Mouse (Mus musculus): Measurements from ENCODE around the gene Fam227a. TPM values are rescaled to one million over a fixed set of nuclear protein-coding genes. Genes with fewer than 3 reads are reported as not detected.

Fam227a gene
- 10 to 100 TPM; 10.2 to 11.0 TPM for total RNA-seq (2021)
- long read RNA-seq, experiment 1: 0 reads
- long read RNA-seq, experiment 2, partial matches to known transcripts: 1 of 3 reads
- long read RNA-seq, experiment 2, other reads (novel, unspliced or antisense): 2 of 3 reads

DNA sequence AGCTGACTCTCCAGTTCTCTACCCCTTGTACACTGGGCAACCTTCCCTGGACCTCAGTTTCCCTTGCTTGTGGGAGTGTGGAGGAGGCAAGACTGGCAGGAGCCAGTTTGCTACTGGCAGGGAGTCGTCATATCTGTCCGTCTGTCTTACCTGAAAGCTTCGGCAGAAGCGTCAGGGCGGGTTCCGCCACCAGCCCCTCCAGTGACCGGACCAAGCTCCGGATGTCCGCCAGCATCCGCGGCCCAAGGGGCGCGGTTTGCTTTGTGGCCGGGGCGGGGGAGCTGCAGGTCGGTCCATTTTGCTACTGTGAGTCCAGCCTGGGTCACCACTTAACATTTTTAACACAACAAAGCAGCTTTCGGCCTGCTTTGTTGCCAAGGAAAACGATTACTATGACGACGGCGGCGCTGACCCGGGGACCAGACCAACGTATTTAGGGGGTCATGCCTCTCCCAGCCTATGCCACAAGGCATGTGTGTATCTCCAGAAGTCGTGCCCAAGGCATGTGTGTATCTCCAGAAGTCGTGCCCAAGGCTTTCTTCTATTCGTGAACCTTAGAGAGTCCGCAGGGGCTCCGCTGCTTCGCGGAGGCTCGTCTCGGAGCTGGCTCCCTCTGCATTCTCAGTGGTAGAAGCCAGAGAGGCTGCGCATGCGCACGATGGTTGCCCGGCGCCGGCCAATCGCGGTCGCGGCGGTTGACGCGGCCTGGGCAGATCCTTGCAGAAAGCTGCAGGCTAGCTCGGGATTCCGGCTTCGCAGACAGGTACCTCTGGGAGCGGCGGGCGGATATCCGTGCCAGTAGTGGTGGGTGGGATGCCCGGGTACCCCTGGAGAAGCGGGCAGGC is at the start of gene Fam227a, which contains the start of gene Cby1:
Gene Fam227a (minus strand): TSS at position 426 of the 845 bp plus-strand sequence.
Gene Cby1 (plus strand): TSS at position 669 of the 845 bp plus-strand sequence.
- DNase-seq (ENCODE audit: low spot score in 2 of 2): peak; percentile 96 to 99

DNA sequence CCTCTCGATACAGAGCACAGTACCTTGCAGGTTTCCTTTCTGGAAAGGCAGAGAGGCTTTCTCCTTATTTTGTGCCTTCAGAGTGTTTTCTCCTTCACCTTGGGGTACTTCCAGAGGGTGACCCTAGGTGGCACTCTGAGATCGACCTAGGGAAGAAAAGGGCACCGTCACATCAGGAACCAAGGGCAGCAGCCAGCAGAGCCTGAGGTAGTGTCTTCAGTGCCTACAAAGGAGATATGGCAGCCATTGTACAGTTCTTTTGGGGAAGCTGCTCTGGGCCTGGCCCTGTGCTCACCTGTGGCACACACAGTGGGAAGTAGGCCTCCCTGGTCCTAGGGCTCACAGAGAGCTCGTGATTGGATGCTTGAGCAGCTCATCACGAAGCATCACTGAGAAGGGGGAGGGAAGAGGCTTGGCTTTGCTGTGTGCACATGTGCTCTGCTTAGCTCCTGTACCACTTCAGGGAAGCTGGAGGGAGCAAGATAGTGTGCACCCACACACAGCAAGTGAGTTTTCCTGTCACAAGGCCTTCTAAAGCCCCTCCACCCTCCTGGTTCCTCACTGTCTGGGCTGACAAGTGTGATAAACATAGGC is 49.6 kb upstream of the Fam227a start:
- no peak for DNase-seq (ENCODE audit: low spot score in 2 of 2)

DNA sequence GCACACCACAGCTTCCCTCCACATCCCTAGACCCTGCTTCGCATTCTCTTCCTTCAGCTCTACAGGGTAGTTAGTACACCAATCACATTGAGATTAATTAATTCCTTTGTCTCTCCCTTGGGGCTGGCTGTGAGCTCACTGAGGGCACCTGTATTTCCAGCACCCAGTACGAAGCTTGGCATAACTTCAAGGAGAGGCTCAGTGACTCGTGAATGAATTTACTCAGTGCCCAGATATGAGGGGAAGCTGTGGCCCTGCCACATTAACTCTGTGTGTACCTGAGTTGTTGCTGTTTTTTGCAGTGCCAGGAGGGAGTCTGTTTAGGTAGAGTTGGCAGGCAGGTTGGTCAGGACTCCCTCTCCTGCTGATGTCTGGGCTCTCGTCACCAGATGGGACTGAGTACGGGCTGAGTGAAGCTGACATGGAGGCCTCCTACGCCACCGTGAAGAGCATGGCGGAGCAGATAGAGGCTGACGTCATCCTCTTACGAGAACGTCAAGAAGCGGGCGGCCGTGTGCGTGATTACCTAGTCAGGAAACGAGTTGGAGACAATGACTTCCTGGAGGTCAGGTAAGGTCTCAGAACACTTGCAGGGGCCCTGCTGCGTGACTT is 48.0 kb upstream of the Fam227a start:
- DNase-seq (ENCODE audit: low spot score in 2 of 2): no peak

DNA sequence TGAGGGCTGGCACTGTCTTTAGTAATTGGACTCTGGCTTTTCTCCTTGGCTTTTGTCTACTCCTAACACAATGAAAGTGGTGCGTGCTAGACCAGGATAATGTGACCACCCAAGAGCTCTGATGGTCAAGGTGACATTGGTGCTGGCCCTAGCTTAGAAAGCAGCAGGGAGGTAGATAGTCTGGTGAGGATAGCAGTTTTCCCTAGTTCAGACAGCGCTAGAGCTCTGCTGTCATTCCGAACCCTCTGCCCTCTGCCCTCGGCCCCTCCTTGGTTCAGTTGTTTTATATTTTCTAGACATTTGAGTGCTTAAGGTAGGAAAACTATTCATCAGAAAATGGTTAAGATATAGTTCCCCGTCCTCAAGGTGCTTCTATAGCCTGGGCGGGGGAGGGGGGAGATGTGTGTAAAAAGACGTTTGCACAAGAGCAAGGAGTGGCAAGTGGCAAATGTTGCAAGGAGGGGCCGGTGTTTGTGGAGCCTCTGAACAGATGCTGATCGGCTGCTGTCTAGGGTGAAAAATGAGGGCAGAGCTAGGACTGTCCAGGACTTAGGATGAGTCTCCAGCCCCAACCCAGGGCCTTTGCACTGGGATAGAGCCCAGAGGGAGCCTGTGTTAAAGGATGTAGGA is 38.9 kb upstream of the Fam227a start:
- no peak for DNase-seq (ENCODE audit: low spot score in 2 of 2)

DNA sequence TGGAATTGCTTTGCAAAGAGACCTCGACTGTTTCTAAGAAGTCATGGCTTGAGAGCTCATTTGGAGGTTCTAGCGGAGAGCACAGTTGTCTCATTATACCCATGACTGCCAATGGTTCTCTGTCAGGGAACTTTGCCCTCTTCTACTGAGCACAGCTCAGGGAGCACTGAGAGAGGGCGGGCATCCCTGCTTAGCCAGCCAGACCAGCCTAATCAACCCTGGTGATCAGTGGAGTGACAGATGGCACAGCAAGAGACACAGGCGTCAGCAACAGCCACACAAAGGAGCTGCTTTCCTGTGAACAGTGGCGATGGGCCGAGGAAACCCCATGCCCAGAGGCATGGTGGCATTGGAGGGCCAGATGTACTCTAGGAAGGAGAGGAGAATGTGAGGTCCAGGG is 38.3 kb upstream of the Fam227a start:
- peak in 1 of 2 experiments; percentile 40 for DNase-seq (ENCODE audit: low spot score in 2 of 2)

DNA sequence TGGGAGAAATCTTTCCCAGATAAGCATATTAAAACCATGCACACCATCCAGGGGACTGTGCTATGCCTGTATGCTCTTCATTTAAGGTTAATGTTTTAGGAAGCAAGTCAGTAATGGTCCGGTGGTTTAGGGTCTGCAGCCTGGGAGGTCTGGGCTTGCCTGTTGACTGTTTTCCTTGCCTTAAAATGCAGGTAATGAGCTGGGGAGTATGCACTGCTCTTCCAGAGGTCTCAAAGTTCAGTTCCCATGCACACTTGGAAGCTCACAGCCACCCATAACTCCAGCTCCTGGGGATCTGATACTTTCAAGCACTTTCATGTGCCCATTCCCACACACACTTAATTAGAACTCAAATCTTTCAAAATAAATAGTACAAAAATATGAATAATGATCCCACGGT is 37.8 kb upstream of the Fam227a start:
- no peak for DNase-seq (ENCODE audit: low spot score in 2 of 2)

DNA sequence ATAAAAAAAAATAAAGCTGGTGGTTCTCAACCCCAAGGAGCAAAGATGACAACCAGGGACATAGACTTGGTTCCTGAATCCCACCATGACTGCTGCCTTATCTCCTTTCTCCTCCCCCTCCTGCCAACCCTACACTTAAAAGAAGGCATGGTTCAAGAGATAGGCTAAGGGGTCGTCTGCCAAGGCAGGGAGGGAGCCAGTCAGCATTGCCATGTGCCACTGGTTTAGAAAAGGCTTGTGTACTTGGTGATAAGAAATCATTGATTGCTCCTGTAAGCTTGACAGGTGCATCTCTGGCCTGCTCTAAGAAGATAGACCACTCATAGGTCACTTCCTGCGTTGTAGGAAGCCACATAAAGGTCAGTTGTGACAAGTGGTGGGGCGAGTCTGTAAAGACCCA is 36.8 kb upstream of the Fam227a start:
- DNase-seq (ENCODE audit: low spot score in 2 of 2): no peak

DNA sequence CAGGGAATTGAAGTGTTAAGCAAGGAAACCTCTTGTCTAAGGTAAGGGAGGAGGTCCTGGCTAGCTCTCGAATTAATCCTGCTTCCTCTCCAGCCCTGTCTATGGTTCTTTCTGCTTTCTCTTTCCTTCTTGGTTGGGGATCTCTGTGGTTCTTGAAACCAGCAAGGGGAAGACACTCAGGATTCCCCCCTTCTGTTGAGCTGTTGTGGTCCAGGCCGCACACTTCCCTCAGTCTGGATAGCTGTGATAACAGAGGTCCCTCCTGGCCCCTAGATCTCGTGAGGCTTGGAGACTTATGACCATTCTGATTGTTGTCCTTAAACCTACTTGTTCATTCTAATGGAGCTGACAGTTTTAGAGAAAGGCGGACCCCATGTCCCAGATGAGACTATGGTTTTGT is 35.8 kb upstream of the Fam227a start:
- no peak for DNase-seq (ENCODE audit: low spot score in 2 of 2)

DNA sequence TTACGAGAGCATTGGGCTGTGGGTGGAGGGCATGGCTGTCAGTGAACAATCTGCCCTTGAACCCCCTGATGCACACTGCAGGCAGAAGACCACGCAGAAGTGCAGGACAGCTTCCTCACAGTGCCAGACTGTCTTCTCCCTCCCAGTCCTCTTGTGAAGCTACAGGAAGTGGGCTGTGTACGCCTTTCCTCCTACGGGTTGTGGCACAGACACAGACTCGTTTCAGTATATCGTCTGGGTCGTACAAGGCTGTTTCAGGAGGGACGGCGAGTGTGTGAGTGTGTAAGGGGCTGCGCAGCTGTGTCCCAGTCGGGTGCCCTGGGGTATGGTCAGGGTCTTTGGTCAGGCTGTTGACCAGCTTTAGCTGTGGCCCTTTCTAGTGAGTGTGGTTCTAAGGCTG is 35.0 kb upstream of the Fam227a start:
- DNase-seq (ENCODE audit: low spot score in 2 of 2): no peak

DNA sequence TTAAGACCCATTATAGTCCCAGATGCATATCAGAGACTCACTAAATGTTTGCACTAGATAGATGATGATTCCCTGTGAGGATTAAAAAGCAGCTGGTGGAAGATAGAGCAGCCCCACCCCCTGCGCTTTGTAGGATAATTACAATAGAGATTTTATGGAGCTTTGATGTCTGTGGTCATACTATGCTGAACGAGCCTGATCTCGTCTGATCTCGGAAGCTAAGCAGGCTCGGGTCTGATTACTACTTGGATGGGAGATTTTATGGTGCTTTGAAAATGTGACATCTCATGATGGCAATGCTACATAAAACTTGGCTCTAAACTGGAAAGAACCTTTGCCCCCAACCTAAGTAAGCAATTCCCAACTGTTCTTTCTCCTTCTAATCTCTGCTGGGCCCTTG is 33.6 kb upstream of the Fam227a start:
- no peak for DNase-seq (ENCODE audit: low spot score in 2 of 2)

DNA sequence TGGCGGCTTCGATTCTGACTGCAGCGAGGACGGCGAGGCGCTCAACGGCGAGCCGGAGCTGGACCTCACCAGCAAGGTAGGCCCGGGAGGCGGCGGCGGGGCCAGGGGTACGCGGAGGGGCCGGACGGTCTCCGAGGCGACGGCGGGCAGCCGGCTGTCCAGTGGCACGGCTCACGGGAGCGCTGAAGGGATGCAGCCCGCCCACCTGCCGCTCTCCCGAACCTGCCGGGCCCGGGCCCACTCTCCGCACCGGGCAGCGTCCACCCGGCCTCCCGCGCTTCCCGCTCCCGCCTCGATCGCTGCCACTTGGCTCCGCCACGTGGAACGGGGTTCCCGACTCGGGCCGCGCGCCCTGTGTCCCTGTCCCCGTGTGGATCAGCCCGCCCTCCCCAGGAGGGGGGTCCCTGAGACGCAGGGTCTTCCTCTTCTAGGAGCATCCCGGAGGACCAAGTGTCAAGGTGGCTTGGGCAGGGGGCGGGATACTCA is 32.3 kb upstream of the Fam227a start:
- no peak for DNase-seq (ENCODE audit: low spot score in 2 of 2)

DNA sequence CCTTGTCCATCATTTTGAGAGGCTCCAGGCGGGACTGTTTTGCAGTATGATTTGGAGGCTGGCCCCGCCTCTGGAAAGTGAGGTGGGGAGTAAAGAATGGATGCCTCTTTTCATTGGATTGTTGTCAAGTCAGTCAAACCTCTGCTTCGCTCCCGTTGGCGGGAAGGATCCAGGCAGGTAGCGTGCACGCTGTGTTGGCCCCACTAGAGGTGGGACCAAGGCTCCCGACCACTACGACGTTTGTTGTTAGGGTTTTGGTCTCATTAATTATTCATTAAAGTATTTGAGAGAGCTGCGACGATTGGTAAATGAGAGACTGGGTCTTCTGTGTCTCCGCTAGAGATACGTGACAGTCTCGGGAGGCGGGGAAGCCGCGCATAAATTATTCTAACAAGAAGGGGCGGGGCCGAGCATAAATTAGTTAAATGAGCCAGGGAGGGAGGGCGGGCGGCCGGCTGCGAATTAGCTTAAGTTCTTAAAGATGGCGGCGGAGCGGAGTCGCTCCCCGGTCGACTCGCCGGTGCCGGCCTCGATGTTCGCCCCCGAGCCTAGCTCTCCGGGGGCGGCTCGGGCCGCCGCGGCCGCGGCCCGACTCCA is 31.8 kb upstream of the Fam227a start, which contains the start of gene Gtpbp1:
Gene Gtpbp1 (plus strand): TSS at position 420 of the 597 bp plus-strand sequence.
- peak; percentile 96 to 100 for DNase-seq (ENCODE audit: low spot score in 2 of 2)

DNA sequence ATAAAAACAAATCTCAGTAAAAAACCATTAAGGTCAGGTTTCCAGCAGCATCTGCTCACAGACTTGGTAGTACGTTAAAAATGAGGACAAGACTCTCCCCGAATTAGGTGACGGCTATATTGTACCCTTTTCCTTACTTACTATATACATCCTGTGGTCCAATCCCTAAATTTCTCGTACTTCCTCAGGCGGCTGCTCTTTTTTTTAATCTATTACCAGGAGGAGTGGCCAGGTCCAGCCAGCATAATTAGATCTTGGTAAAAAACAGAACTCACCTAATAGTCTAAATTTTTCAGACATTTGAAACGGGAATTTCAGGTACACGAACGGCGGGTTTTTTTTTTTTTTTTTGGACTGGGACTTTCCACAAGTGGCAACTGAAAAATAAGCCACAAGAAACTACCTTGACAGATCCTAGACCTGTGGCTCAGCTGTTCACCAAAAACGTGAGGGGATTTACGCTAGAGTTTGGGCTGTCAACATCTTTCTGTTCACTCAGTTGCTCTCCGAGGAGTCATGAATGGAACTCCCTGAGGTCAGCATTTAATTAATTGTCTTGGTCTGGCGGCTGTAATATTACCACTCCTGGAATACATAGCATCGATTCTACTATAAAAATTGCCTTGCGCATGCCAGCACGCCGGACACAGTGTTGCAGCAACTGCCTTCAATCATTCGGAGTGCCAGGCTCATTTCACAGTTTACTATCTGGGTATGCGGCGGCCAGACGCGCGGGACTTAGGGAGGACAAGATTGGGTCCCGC is 31.1 kb upstream of the Fam227a start:
- DNase-seq (ENCODE audit: low spot score in 2 of 2): no peak

DNA sequence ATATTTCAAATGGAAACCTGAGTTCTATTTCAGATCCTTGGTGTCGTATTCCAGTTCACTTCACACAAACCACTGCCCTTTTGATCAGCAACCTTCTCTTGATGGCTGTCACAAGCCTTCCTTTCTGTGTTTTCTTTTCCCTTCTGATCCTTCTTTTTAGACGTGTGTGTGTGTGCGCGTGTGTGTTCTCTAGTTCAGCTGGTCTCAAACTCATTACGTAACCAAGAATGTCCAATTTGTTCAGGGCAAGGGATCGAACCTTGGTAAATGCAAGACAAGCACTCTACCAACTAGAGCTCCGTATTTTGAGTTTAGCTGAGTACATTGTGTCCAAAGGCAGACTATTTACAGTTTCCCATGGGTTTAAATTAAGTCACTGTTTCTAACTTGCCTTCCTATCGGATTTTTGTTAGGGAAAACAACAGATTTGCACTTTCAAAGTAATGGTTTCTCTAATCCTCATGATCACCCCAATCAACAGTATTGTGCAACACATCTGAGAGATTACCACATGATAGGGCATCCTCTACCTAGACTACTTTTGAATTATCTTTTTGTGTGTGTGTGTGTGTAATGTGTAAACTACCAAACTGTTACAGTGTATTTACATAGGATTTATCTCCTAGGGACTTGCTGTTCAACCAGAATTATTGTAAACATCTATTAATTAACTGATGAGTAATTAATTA is 29.7 kb upstream of the Fam227a start:
- no peak for DNase-seq (ENCODE audit: low spot score in 2 of 2)

DNA sequence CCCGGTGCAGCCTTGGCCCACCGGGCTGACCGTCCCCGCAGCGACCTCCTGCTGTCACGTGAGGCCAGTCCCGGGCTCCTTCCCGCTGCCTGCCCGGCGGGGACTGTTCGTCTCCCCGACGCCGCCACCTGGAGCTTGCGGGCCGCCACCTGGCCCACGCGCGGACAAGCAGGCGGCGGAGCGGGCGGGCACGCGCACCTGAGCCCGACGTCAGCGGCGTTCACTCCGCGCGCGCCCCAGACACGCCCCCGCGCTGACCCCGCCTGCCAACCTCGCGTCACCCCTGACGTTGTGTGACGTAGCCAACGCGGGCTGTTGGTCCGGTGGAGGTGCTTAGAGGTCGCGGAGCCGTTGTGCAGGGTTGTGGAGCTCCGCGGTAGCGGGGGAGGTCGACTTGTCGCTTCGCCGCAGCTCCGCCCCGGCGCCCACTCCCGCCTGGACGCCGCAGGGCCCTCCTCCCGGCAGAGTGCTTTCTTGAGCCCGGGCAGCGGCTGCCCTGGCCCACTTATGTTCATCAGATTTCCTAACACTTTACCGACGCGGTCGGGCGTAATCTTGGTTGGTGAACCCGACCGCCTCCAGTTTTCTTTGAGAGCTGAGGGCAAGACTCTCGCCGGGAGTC is 29.0 kb upstream of the Fam227a start, which contains the start of gene Josd1:
Gene Josd1 (minus strand): TSS at position 274 of the 622 bp plus-strand sequence.
- peak; percentile 95 for DNase-seq (ENCODE audit: low spot score in 2 of 2)

DNA sequence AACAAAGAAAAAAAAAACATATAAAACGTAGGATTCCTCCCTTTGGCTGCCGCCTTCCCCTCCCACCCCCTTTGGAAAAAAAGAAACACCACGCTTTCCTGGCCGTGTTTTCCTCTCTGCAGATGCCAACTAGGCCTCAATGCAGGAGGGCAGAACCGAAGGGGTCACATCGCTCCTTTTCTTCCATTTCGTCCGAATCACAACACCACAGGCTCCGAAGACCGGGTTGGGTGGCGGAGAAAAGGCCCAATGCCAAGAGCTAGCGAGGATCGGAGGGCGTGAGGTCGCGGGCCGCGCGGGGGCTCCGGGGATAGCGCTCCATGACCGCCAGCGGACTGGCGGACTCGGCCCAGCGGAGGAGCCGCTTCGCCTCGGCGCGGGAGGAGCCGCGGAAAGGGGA is 28.4 kb upstream of the Fam227a start:
- no peak for DNase-seq (ENCODE audit: low spot score in 2 of 2)

DNA sequence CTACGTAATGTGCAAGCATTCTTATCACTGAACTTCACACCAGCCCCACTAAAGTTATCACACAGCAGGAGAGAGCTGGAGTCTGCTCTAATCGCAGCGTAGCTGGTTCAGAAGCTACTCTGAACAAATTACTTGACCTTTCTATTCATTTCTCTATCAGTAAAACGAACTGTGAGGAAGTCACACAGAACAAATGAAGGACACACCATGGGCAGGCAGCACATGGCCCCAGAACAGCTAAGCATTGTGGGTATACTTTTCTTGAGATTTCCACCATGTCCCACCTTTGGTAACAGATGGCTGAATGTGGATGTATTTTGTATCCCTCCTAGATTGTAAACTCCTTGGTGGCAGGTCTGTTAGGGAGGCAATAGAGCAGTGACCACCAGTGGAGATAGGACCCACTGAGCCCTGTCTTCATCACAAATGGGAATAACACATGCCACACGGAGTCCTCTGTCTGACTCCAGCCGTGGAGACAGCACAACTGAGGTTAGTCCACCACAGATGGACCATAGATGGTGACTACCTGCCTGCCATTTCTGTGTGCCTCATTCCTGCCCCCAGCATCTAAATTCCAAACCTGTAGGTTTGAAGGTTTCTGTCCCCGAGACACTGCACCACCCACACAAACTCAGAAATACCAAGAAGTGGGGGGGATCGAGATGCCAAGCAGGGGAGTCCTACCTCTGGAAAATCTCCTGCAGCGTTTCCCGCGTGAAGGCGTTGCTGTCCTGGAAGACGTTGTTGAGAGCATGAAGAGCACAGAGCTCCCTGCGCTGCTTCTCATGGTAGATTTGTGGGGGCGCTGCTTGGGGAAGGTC is 27.5 kb upstream of the Fam227a start:
- DNase-seq (ENCODE audit: low spot score in 2 of 2): no peak

DNA sequence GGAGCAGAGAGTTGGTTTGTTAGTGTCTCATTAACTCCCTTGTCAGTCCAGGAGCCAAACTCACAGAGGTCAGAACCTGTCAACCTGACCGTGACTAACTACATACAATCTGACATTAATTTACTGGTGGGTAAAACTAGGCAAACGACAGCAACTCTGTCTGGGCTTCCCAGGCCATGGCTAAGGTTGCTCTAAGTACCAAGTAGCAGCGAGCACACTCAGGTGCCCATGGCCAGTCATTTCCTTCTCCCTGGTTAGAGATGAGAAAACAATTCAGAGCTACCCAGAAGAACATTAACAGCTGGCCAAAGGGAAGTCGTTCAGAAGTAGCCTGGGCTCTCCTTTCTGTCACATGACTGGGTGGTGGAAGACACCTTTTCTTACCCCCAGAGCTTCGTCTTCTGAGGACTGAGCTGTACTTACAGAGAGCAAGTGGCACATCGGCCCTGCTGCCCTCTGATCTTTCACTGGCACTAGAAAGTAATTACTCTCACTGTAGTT is 26.4 kb upstream of the Fam227a start:
- no peak for DNase-seq (ENCODE audit: low spot score in 2 of 2)
